Mouse (Mus musculus) T-helper 2 cell (primary cell): Measurements from ENCODE around the gene Fkbp7.

ENCODE experiments used
- in situ Hi-C: fragments of 300-600 bp; cut with MboI, MseI; formaldehyde crosslinking; loops from one replicate; pipeline ENCODE4 v1.15.1; 2025; ENCODE audit warnings: high pct_unique_total_duplicates

The Fkbp7 gene

DNA sequence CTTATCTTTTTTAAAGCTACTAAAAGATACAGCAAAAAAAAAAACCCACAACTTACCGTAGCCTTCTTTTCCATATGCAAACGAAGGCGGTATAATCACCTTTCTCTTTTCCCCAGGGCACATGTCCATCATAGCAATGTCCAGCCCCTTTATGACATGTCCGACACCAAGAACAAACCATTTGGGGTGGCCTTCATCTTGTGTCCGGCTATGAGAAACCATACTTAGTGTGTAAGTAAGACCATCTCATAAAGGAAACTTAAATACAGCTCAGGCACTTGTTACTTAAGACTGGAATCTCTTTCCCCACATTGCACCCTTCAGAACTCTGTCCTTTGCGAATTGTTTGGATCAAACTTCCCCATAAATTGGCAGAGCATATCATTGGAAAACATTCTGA, 1.3 kb downstream of the Fkbp7 start:
- in situ Hi-C loops: no loop called here

GRCm38 (mm10) chr2:76667200-76667599, 5.7 kb downstream of the Fkbp7 start:
- in situ Hi-C loops: no loop called here

- in situ Hi-C loops: no loop called here
Measured at GRCm38 (mm10) chr2:76665531-76665930, 7.4 kb downstream of the Fkbp7 start.

DNA sequence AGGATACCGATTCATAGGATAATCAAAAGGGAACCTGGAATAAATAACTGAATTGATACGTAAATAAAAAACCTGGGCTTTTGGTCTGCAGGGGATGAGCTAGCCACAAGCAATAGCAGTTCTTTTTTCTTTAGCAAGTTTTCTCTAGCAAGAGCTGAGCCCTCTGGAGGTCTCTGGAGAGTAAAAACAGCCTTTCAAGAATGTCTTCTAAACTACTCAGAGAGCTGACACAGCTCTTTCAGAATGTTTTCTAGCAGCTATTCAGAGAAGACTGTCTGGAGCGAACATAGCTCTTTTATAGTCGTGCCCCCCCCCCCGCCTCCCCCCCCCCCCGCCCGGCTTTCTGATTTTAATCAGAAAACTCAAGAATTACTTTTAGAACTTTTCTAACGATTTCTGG, 13.5 kb downstream of the Fkbp7 start:
- in situ Hi-C loops: no loop called here

DNA sequence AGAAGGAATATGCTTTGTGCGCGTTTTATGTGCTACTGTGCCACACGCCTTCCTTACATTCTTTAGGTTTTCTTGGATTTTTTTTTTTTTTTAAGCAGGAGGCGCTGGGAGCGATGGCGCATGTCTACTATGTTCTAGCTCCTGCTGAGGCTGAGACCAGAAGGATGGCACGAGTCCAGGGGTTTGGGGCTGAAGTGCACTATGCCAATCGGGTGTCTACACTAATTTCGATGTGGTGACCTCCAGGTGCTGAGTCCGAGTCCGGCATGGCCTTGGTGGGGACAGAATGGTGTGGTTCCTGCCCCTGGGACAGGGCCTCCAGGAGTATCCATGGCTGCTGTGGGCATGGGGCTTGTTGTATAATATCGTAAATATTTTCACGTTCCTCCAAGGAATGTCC, 14.4 kb downstream of the Fkbp7 start:
- in situ Hi-C loops: no loop called here

DNA sequence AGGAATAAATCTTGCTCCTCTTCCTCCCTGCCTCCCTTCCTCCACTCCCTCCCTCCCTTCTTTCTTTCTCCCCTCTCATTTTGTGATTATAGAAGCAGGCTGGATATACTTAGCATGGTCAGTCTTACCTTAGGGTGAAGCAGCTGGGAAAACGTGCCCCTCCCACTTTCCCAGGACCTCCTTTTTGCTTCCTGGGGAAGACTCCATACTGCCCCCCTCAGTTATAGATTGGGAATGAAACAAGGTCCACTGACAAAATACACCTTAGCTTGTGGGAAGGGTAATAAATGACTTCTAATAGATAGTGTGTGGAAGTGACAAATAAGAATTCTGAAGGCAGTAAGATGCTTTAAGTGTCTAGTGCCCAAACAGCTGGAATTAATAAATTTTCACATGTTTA, 16.9 kb downstream of the Fkbp7 start:
- in situ Hi-C loops: no loop called here

DNA sequence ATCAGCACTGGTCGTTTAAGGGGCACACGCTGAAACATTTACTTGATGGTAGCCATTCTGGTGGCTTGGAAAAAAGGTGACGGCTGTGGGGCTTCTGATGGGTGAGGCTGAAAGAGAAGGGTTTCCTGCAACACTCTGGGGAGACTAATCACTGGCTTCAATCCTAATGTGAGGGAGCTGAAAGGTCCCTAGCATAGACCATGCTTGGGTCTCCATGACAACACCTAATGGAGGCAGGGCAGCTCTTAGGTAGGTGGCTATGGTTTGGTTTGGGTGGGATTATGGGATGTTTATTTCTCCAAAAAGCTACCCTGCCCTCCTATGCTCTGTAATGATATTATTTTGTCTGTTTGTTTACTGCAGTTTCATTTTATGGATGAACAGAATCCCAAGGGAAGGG, 17.5 kb downstream of the Fkbp7 start:
- in situ Hi-C loops: no loop called here

DNA sequence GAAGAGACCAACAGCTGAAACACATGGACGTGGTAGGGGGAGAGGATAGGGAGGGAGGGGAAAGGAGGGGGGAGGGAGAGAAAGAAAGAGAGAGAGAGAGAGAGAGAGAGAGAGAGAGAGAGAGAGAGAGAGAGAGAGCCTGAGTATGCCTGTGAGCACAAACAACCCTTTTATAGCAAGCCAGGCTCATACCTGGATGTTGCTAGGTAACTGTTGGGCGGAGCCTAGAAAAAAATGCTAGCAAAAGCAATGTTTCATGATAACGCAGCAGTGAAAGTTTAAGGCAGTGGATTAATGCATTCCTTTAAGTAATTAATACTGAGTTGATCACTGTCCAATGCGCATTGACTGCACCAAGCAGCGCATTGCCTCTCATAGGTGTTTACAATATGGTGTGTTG, 18.3 kb downstream of the Fkbp7 start:
- in situ Hi-C loops: no loop called here

- in situ Hi-C loops: no loop called here
Measured at GRCm38 (mm10) chr2:76653070-76653469, 19.8 kb downstream of the Fkbp7 start.

- in situ Hi-C loops: loop anchor here (10.0 kb wide), 1 partner anchor 734 kb away; no protein-coding TSS in a partner anchor
Measured at GRCm38 (mm10) chr2:76648666-76649141, 24.2 kb downstream of the Fkbp7 start.

DNA sequence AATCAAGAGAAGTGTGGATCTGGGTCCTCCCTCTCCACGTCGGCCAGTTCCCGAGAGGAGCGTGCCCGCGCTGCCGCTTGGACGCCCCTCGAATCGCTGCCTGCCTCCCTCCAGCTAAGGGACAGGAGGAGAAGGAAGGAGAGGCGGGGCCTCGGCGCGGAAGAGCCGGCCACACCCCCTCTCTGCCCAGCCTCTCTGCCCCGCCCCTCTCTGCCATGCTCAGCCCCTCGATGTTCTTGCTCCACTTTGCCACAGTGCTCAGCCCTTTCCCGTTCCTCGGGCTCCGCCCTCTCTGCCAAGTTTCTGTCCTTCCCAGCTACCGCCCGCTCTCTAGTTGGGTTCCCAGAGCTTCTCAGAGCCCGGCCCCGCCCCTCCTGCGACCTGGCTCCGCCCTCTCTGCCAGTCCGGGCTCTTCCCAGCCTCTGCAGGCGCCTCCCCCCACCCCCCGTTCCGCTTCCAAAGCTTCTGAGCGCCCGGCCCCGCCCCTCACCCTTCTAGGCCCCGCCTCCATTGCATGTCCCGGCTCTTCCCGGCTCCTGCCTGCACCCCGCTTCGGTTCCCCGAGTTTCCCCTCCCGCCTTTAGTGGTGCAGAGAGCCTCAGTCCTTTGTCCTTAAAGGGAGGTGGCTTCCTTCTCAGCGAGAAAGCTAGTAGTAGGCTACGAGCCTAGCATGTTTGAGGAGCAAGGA, 24.9 kb downstream of the Fkbp7 start, which contains the start of the genes Prkra and Pjvk:
Gene Prkra (minus strand): TSS at position 133 of the 688 bp plus-strand sequence.
Gene Pjvk (plus strand): TSS at position 594 of the 688 bp plus-strand sequence.
- in situ Hi-C loops: loop anchor here (10.0 kb wide), 1 partner anchor 733 kb away; no protein-coding TSS in a partner anchor

DNA sequence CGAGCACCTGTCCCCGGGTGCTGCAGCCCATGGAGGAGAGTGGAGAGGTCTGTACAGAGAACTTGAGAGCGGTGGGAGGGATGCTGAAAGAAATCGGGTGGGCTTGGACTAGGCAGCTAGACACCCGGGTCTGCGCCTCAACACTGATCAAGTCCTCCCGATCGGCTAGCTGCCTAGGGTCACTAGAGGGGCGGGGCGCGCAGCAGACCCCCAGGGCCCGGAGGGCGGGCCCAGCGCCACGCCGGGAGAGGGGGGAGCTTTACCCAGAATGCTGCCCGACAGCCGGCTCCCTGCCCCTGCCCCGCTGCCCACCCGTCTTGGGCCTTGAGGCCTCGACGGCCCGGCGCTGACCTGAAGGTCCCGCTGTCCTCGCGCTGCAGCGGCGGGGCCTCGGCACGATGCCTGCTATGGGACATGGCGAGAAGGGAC, 25.5 kb downstream of the Fkbp7 start:
- in situ Hi-C loops: loop anchor here (10.0 kb wide), 1 partner anchor 733 kb away; no protein-coding TSS in a partner anchor

- in situ Hi-C loops: loop anchor here (10.0 kb wide), 1 partner anchor 729 kb away; no protein-coding TSS in a partner anchor
Measured at GRCm38 (mm10) chr2:76643801-76644200, 29.1 kb downstream of the Fkbp7 start.

GRCm38 (mm10) chr2:76639637-76640036, 33.3 kb downstream of the Fkbp7 start:
- in situ Hi-C loops: loop anchor here (10.0 kb wide), 1 partner anchor 725 kb away; no protein-coding TSS in a partner anchor

DNA sequence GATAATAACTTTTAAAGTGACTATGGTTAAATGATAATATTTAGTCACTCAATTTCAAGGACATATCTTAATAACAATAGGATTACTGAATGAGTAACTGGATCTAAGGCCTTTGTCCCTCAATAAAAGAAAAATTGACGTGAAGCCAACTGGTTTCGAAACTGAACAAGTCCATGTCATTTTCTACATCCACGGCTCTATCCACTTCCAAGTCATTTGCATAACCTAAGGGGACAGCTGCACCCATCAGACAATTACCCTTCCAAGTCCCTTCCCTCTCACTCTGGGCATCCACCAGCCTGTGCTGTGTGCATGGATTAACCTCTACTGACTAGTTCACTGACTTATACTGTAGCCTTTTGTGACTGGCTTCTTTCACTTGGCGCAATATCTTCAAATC, 41.3 kb downstream of the Fkbp7 start:
- in situ Hi-C loops: no loop called here

GRCm38 (mm10) chr2:76630293-76630692, 42.6 kb downstream of the Fkbp7 start:
- in situ Hi-C loops: no loop called here

DNA sequence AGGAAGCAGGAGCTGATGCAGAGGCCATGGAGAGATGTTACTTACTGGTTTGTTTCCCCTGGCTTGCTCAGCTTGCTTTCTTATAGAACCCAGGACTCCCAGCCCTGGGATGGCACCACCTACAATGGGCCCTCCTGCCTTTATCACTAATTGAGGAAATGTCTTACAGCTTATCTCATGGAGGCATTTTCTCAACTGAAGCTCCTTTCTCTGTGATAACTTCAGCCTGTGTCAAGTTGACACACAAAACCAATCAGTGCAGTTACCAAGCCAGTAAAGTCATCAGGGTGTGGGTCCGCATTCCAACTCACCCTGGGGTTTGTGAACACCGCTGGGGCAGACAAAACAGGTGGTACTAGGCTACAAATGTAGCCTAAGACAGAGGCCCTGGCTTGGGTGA, 50.6 kb downstream of the Fkbp7 start:
- in situ Hi-C loops: loop anchor here (25.0 kb wide), 1 partner anchor 460 kb away; no protein-coding TSS in a partner anchor

DNA sequence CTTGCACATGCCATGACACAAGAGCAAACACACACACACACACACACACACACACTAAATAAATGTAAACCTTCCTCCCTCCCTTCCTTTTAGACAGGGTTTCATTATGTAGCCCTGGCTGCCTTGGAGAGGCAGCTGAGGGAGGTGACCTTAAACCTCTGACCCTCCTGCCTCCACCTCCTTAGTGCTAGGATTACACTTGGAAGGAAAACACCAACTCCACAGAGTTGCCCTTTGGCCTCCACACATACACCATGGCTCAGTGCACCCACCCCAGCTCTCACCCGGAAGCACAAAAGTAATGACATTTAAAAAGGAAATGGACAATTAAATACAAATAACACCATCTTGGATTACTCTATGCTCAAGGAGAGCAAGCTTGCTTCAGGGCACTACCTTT, 51.2 kb downstream of the Fkbp7 start:
- in situ Hi-C loops: loop anchor here (25.0 kb wide), 1 partner anchor 459 kb away; no protein-coding TSS in a partner anchor

GRCm38 (mm10) chr2:76620188-76620587, 52.7 kb downstream of the Fkbp7 start:
- in situ Hi-C loops: loop anchor here (25.0 kb wide), 1 partner anchor 458 kb away; no protein-coding TSS in a partner anchor

DNA sequence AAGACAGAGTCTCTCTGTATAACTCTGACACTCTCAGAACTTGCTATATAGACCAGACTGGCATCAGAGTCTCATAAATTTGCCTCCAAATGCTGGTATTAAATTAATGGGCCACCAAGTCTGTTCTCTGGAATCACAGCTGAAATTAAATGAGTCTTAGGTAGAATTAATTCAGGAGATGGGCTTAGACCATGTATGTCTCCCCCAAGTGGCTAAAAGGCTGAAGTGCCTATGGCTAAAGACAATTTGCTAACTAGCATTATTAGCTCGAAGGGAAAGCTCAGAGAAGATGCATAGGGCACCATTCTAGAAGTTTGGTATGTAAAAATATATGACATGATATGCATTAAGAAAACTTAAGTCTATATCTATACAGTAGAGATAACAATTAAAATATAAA, 54.8 kb downstream of the Fkbp7 start:
- in situ Hi-C loops: loop anchor here (25.0 kb wide), 1 partner anchor 456 kb away; no protein-coding TSS in a partner anchor
